Mouse (Mus musculus) hindbrain, embryonic 16.5 days (tissue): ENCODE measurements around the gene Il1r2. TPM values are rescaled to one million over a fixed set of nuclear protein-coding genes. Genes with fewer than 3 reads are reported as not detected.

Experiments
- ATAC-seq: fragments of 200-750 bp; cut with Nextera tagmentation; 2 replicates; pipeline ENCODE4 v1.8.0; 2017; ENCODE audit warnings: moderate TSS enrichment, moderate library complexity
- H3K27ac ChIP-seq: fragments of 300-500 bp; sonication (generic); 2 replicates; pipeline ENCODE4 v1.5.1; 2014; ENCODE audit warnings: low read depth, mild to moderate bottlenecking, control low read depth, low read length, moderate library complexity
- H3K27me3 ChIP-seq: fragments of 300-500 bp; sonication (generic); replicated peaks from 2 replicates; pipeline ENCODE4 v1.6.1; 2014; ENCODE audit warnings: low read length; ENCODE audit not compliant: control insufficient read depth, insufficient read depth
- H3K36me3 ChIP-seq: fragments of 300-500 bp; sonication (generic); 2 replicates; pipeline ENCODE4 v1.6.1; 2014; ENCODE audit warnings: mild to moderate bottlenecking, low read length, moderate library complexity, mixed read lengths; ENCODE audit not compliant: control insufficient read depth, insufficient read depth
- H3K4me1 ChIP-seq: fragments of 300-500 bp; sonication (generic); 2 replicates; pipeline ENCODE4 v1.6.1; 2014; ENCODE audit warnings: low read depth, low read length; ENCODE audit not compliant: control insufficient read depth, insufficient read depth
- H3K4me2 ChIP-seq: fragments of 300-500 bp; sonication (generic); 2 replicates; pipeline ENCODE4 v1.6.1; 2014; ENCODE audit warnings: mild to moderate bottlenecking, low read length, control low read depth, moderate library complexity
- H3K4me3 ChIP-seq: fragments of 300-500 bp; sonication (generic); 2 replicates; pipeline ENCODE4 v1.5.1; 2014; ENCODE audit warnings: mild to moderate bottlenecking, low read length, control low read depth, moderate library complexity
- H3K9ac ChIP-seq: fragments of 300-500 bp; sonication (generic); 2 replicates; pipeline ENCODE4 v1.6.1; 2014; ENCODE audit warnings: low read depth, mild to moderate bottlenecking, control low read depth, low read length, moderate library complexity
- H3K9me3 ChIP-seq: fragments of 300-500 bp; sonication (generic); 2 replicates; pipeline ENCODE4 v1.6.1; 2014; ENCODE audit warnings: mild to moderate bottlenecking, low read length, moderate library complexity; ENCODE audit not compliant: control insufficient read depth
- WGBS: fragments of 180-500 bp; shearing (Covaris S2); extraction: QIAGEN DNeasy Blood & Tissue Kit; methylation state at CpG from one replicate; pipeline ENCODE4 v1.1.7; 2014; 5-methylcytosine and 5-hydroxymethylcytosine counted together
- polyA plus RNA-seq: library from polyadenylated mRNA; unstranded; fragments of >200 nt; fragmentation: Nextera tagmentation; extraction: Ambion mirVana; gene quantifications from 2 replicates; pipeline ENCODE4 v1.2.1, GENCODE M21; 2015

Il1r2 gene
- polyA plus RNA-seq, 1 experiment from 2014 or later = 1.2 TPM

- Histone ChIP-seq H3K4me1 (no peaks in the 10 kb centered on the region), H3K27me3 (no peaks in the 10 kb centered on the region), H3K36me3 (no peaks in the 10 kb centered on the region), H3K9ac (no peak overlapping the region), H3K4me3 (no peak overlapping the region), H3K27ac (no peak overlapping the region), H3K4me2 (no peak overlapping the region), H3K9me3 (no peaks in the 10 kb centered on the region)
- 65% methylated on average over 4 of the region's 4 CpGs for WGBS
- ATAC-seq = no peak
These were observed 32.8 kb downstream of the Il1r2 start for GRCm38 (mm10) chr1:40106719-40107118.

- H3K4me2 ChIP-seq = no peak overlapping the region
- H3K9me3 ChIP-seq = no peaks in the 10 kb centered on the region
- H3K9ac ChIP-seq = no peak overlapping the region
- H3K4me1 ChIP-seq = no peaks in the 10 kb centered on the region
- H3K27me3 ChIP-seq = no peaks in the 10 kb centered on the region
- ATAC-seq = no peak
- 74% methylated on average over 5 of the region's 5 CpGs for WGBS
- no peak overlapping the region for H3K27ac ChIP-seq
- H3K36me3 ChIP-seq = no peaks in the 10 kb centered on the region
- H3K4me3 ChIP-seq = no peak overlapping the region
These were observed 34.3 kb downstream of the Il1r2 start for GRCm38 (mm10) chr1:40107971-40108749.

- WGBS = 72% methylated on average over 6 of the region's 6 CpGs
- Histone ChIP-seq H3K36me3 (no peaks in the 10 kb centered on the region), H3K4me2 (no peak overlapping the region), H3K27me3 (no peaks in the 10 kb centered on the region), H3K27ac (no peak overlapping the region), H3K9me3 (no peaks in the 10 kb centered on the region), H3K4me1 (no peaks in the 10 kb centered on the region), H3K4me3 (no peak overlapping the region), H3K9ac (no peak overlapping the region)
- no peak for ATAC-seq
These were observed 35.9 kb downstream of the Il1r2 start for GRCm38 (mm10) chr1:40109736-40110135.

GRCm38 (mm10) chr1:40115271-40115670 lies 41.4 kb downstream of the Il1r2 start:
- no peak overlapping the region for H3K27ac ChIP-seq
- no peak overlapping the region for H3K9ac ChIP-seq
- no peaks in the 10 kb centered on the region for H3K4me1 ChIP-seq
- no peaks in the 10 kb centered on the region for H3K9me3 ChIP-seq
- H3K27me3 ChIP-seq = no peaks in the 10 kb centered on the region
- no peaks in the 10 kb centered on the region for H3K36me3 ChIP-seq
- no peak for ATAC-seq
- WGBS = 48% methylated on average over 8 of the region's 8 CpGs
- H3K4me2 ChIP-seq = no peak overlapping the region
- no peak overlapping the region for H3K4me3 ChIP-seq

- Histone ChIP-seq H3K9ac (no peak overlapping the region), H3K4me2 (no peak overlapping the region), H3K4me1 (no peaks in the 10 kb centered on the region), H3K27me3 (no peaks in the 10 kb centered on the region), H3K9me3 (no peaks in the 10 kb centered on the region), H3K27ac (no peak overlapping the region), H3K36me3 (no peaks in the 10 kb centered on the region), H3K4me3 (no peak overlapping the region)
- peak; percentile 52; the same call in 1 of the 2 replicates for ATAC-seq
- 8% methylated on average over 8 of the region's 8 CpGs for WGBS
These were observed 42.5 kb downstream of the Il1r2 start for GRCm38 (mm10) chr1:40116422-40116821.

GRCm38 (mm10) chr1:40117565-40117964 lies 43.7 kb downstream of the Il1r2 start:
- peak; percentile 69 for ATAC-seq
- WGBS = 29% methylated on average over 10 of the region's 10 CpGs
- Histone ChIP-seq H3K4me1 (no peaks in the 10 kb centered on the region), H3K4me2 (no peak overlapping the region), H3K36me3 (no peaks in the 10 kb centered on the region), H3K27ac (no peak overlapping the region), H3K9me3 (no peaks in the 10 kb centered on the region), H3K9ac (no peak overlapping the region), H3K27me3 (no peaks in the 10 kb centered on the region), H3K4me3 (no peak overlapping the region)

- Histone ChIP-seq H3K4me3 (no peak overlapping the region), H3K4me1 (no peaks in the 10 kb centered on the region), H3K27ac (no peak overlapping the region), H3K4me2 (no peak overlapping the region), H3K9me3 (no peaks in the 10 kb centered on the region), H3K36me3 (no peaks in the 10 kb centered on the region), H3K27me3 (no peaks in the 10 kb centered on the region), H3K9ac (no peak overlapping the region)
- ATAC-seq = no peak
- WGBS = 83% methylated on average over 4 of the region's 4 CpGs
These were observed 50.4 kb downstream of the Il1r2 start for GRCm38 (mm10) chr1:40124237-40124636.

- H3K4me2 ChIP-seq = no peak overlapping the region
- ATAC-seq = no peak
- no peak overlapping the region for H3K27ac ChIP-seq
- H3K36me3 ChIP-seq = no peaks in the 10 kb centered on the region
- 83% methylated on average over 4 of the region's 4 CpGs for WGBS
- no peak overlapping the region for H3K9ac ChIP-seq
- H3K4me1 ChIP-seq = no peaks in the 10 kb centered on the region
- no peaks in the 10 kb centered on the region for H3K9me3 ChIP-seq
- H3K4me3 ChIP-seq = no peak overlapping the region
- no peaks in the 10 kb centered on the region for H3K27me3 ChIP-seq
These were observed 54.6 kb downstream of the Il1r2 start for GRCm38 (mm10) chr1:40128481-40128880.

GRCm38 (mm10) chr1:40129321-40129720 lies 55.4 kb downstream of the Il1r2 start:
- no peak overlapping the region for H3K4me2 ChIP-seq
- WGBS = 57% methylated on average over 2 of the region's 2 CpGs
- no peak for ATAC-seq
- H3K9ac ChIP-seq = no peak overlapping the region
- H3K27me3 ChIP-seq = no peaks in the 10 kb centered on the region
- H3K9me3 ChIP-seq = no peaks in the 10 kb centered on the region
- H3K4me3 ChIP-seq = no peak overlapping the region
- no peak overlapping the region for H3K27ac ChIP-seq
- no peaks in the 10 kb centered on the region for H3K36me3 ChIP-seq
- H3K4me1 ChIP-seq = no peaks in the 10 kb centered on the region
